Mouse (Mus musculus): ENCODE data around the gene Vmn1r16. TPM values are rescaled to one million over a fixed set of nuclear protein-coding genes. Genes with fewer than 3 reads are reported as not detected.

Vmn1r16 gene
- polyA plus RNA-seq, 1 experiment from 2014 or later: not detected

Other genes starting within 250 kb of the Vmn1r16 start
- not detected in 2 replicates for gene Vmn1r10, start 220.0 kb downstream of the Vmn1r16 start, polyA plus RNA-seq (2014; fragmentation: Nextera tagmentation; extraction: Ambion mirVana)
- gene Vmn1r11, start 196.0 kb downstream of the Vmn1r16 start, polyA plus RNA-seq (2014; fragmentation: Nextera tagmentation; extraction: Ambion mirVana): not detected in 2 replicates
- not detected in 2 replicates for gene Vmn1r12, start 172.6 kb downstream of the Vmn1r16 start, polyA plus RNA-seq (2014; fragmentation: Nextera tagmentation; extraction: Ambion mirVana)
- not detected in 2 replicates for gene Vmn1r13, start 126.2 kb downstream of the Vmn1r16 start, polyA plus RNA-seq (2014; fragmentation: Nextera tagmentation; extraction: Ambion mirVana)
- gene Vmn1r14, start 97.8 kb downstream of the Vmn1r16 start, polyA plus RNA-seq (2014; fragmentation: Nextera tagmentation; extraction: Ambion mirVana): not detected in 2 replicates
- gene Vmn1r15, start 71.5 kb downstream of the Vmn1r16 start, polyA plus RNA-seq (2014; fragmentation: Nextera tagmentation; extraction: Ambion mirVana): not detected in 2 replicates
- not detected in 2 replicates for gene Vmn1r17, start 34.2 kb upstream of the Vmn1r16 start, polyA plus RNA-seq (2014; fragmentation: Nextera tagmentation; extraction: Ambion mirVana)
- not detected in 2 replicates for gene Vmn1r18, start 66.3 kb upstream of the Vmn1r16 start, polyA plus RNA-seq (2014; fragmentation: Nextera tagmentation; extraction: Ambion mirVana)
- not detected in 2 replicates for gene Vmn1r19, start 74.3 kb upstream of the Vmn1r16 start, polyA plus RNA-seq (2014; fragmentation: Nextera tagmentation; extraction: Ambion mirVana)
- not detected in 2 replicates for gene Vmn1r20, start 99.4 kb upstream of the Vmn1r16 start, polyA plus RNA-seq (2014; fragmentation: Nextera tagmentation; extraction: Ambion mirVana)
- gene Ppm1k, start 206.0 kb upstream of the Vmn1r16 start, polyA plus RNA-seq (2014; fragmentation: Nextera tagmentation; extraction: Ambion mirVana): 6.1 and 8.2 TPM in 2 replicates